Mouse (Mus musculus) lung, postnatal 36 days (tissue): Measurements from ENCODE around the gene Zmym2.

Experiments used
- DNase-seq: peaks from one replicate; pipeline ENCODE4 v3.0.0; 2022; ENCODE audit warnings: mixed read lengths

The Zmym2 gene

DNA sequence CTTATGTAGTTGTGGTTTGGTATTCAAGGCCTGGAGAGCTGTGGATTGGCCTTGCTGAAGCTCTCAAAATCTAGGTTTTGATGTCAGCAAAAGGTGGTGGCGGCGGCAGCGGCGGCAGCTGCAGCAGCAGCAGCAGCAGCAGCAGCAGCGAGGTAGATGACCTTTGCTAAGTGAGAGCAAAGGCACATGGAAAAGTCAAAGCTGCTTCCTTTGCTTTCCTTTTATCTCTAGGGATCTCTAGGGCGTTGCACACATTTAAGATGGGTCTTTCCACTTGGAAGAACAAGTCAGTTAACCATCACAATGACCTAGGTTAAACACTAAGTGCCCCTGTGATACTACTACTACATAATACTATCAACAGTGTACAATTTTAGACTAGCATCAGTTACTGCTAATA, 49.0 kb downstream of the Zmym2 start:
- DNase-seq = no peak

DNA sequence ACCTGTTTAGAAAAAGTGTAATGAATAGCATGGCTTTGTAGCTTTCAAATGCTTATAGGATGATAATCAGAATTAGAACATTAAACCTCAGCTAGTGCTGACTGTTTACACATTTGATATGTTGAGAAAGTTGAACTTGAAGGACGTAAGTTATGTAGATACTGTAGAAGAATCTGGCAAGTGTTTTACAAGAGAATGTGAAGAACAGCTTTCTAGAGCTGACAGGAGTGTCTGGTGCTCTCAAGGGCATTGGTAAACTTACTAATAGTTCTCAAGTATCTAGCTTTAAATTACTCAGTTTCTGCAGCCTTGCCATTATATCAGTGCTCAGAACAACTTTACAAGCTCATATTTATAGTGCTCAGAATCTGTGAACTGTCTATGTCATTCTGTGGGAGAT, 53.5 kb downstream of the Zmym2 start:
- DNase-seq = no peak

DNA sequence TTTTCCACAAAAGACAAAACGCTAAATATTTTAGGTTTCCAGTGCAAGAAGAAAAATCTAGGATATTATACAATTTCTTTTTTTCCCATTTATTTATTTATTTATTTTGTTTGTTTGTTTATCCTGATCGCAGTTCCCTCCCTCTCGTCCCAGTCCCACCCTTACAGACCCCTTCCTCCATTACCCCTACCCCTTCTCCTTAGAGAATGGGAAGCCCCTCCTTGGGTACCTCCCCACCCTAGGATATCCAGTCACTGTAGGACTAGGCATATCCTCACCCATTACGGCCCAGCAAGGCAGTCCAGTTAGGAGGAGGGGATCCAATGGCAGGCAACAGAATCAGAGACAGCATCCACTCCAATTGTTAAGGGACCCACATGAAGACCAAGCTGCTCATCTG, 66.5 kb downstream of the Zmym2 start:
- no peak for DNase-seq

DNA sequence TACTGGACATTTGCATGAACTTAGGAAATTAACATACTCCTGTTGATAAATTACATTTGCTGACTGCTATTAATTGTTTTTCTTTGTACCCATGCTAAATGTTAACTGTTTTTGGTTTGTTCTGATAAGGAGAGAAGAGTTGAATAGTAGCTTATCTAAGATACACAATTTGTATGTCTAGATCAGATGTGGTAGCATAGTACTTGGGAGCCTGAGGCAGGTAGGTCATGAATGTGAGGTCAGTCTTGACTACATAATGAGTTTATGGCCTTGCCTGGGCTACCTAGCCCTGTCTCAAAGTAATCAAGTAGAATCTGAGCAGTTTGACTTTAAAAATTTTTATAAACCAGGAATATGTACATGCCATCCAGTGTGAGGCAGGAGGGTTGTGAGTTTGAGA, 67.9 kb downstream of the Zmym2 start:
- no peak for DNase-seq

DNA sequence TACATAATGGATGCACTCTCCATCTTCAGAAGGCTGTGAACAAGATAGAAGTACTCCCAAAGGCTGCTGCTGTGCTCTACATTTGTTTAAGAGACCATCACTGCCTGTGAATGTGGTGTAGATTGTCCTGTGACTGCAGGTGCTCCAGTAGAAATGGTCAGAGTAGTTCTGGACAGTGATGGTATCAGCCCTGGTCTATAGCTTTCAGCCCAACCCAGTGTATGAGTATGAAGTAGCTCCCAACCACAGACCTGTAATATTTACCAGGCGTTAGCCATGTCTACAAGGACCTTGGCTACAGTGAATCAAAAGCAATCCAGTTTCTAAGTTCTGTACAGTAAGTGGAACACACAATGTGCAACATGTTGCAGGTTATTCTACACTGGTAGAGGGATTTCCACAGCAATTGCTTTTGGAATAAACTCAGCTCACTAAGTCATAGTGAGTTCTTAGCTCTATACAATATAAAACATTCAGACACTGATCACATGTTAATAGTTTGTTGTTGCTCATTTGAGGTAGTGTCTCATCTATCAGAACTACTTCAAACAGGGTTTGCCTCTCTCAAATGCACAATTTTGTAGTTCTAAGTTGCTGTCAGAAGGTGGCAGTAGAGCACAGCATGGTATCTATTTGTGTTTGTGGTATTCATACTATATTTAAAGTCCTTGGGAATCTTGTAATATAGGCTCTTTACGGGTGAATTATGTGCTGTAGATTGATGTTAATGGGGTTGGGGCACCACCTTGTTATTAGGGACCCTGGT, 77.7 kb downstream of the Zmym2 start:
- DNase-seq = peak; percentile 53

DNA sequence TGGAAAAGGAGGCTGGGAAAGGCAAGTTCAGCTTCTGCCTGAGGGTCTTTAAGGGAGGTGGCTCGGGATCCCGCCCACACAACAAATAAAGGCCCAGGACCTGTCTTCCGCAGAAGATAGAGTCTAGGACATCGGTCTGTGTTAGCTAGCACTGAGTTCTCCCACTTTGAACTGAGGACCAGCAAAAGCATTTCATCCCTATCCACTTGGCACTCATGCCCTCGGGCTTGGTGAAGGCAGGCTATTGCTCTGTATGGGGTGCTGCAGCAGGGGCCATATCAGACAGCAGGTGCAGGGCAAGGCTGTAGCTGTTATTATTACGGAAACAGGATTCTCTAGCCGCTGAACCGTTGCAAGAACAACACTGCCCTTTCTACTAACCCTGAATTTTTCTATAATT, 83.2 kb downstream of the Zmym2 start:
- no peak for DNase-seq

DNA sequence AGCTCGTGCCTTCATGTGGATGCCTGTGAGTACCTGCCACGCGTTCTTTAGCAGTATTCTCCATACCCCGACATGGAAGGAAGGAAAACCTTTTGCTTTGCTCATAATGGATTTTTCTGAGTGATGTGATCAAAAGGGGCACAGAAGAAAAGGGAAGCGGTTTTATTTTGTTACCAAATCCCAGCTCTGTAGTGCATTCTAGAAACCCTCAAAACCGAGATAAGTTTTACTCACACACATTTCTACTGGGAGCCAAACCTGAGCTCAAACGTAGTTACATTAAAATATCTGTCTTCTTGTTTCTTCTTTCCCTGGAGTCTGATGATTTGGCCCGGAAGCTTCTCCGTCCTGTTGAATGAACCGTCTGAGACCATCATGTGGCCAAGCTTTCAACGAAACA, 83.7 kb downstream of the Zmym2 start:
- DNase-seq = no peak

DNA sequence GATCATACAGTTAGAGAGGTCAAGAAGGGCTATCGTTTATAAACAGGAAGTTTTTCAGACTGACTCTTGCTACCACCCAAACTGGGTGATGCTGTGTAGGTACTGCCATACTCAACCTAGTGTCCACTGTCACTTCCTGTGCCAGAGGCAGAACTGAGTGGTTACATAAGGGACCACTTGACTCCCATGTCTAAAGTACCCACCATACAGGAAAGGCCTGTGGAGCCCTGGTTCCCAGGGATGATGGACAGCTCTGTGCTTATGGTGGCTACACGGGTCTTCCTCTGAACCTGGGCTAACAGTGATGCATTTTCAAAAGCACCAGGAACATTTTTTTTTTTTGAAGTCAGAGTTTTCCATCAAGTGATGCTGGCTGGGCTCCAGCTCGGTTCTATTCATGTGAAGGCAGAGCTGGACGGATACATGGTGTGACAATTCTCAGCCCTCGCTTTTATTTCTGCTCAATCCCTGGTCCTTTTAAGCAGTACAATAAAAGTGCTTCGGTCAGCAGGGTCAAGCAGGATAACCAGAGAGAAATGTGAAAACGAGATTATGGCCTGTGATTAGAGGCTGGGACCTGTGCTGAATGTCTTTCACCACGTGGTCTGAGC, 91.7 kb downstream of the Zmym2 start:
- no peak for DNase-seq

DNA sequence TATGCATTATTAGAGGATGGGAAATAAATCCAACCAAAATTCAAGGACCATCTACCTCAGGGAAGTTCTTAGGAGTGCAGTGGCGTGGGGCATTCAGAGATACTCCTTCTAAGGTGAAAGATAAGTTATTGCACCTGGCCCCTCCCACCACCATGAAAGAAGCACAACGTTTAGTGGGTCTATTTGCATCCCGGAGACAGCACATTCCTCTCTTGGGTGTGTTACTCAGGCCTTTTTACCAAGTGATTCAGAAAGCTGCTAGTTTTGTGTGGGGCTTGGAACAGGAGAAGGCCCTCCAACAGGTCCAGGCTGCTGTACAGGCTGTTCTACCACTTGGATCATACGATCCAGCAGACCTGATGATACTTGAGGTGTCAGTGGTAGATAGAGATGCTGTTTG, 102.2 kb downstream of the Zmym2 start:
- no peak for DNase-seq
